Mouse (Mus musculus) adrenal gland, adult 8-10 months (tissue): ENCODE data around the gene Chn2. TPM values are rescaled to one million over a fixed set of nuclear protein-coding genes. Genes with fewer than 3 reads are reported as not detected.

Experiments used
- total RNA-seq, 4 experiments: library from RNA; stranded (reverse); gene quantifications; 2 replicates each; pipeline ENCODE4 v1.2.4; 2022

The Chn2 gene
- total RNA-seq, 4 experiments from 2014 or later, result 7.1 to 24.4 (median 16.6) TPM

Other genes starting within 250 kb of the Chn2 start
- gene Tril, start 218.7 kb upstream of the Chn2 start, total RNA-seq, result 10 to 100 TPM in 1 of 4 experiments, 1 to 10 TPM in 3; 5.1 to 13.0 (median 8.1) TPM
- gene Cpvl, start 60.9 kb upstream of the Chn2 start, total RNA-seq, result not detected